Mouse (Mus musculus) layer of hippocampus, postnatal 10 days (tissue): Measurements from ENCODE around the gene Zfp961. TPM values are rescaled to one million over a fixed set of nuclear protein-coding genes. Genes with fewer than 3 reads are reported as not detected.
A peak's percentile ranks its signal among the peaks of the same experiment; 100 is the strongest.

ENCODE experiments used
- DNase-seq, 2 experiments: peaks; one replicate each; pipeline ENCODE4 v3.0.0; 2021; ENCODE audit warnings: low spot score in 2 of 2
- total RNA-seq, 2 experiments: library from RNA; stranded (reverse); gene quantifications; 2 replicates each; pipeline ENCODE4 v1.2.3; 2021

The Zfp961 gene
- total RNA-seq, 2 experiments from 2014 or later, result 16.1 to 17.7 TPM

GRCm38 (mm10) chr8:71960483-71960882, 9.6 kb downstream of the Zfp961 start:
- DNase-seq, result no peak

- DNase-seq, result no peak
Observed at GRCm38 (mm10) chr8:71961796-71962195, 11.0 kb downstream of the Zfp961 start.

DNA sequence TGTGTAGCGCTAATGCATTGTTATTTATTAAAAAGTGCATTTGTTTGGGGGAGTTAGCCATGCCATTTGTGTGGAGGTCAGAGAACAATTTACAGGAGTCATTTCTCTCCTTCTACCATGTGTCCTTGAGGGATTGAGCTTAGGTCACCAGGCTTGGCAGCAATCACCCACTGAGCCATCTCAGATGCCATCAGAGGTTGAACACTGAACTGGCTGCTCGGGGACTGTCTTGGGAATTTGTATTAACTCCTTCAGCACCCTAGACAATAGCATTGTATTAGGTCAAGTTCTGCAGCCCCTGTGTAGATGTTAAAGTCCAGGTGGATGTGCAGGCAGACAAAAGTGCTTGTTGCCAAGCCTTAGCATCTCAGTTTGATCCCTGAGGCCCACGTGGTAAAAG, 13.2 kb downstream of the Zfp961 start:
- no peak for DNase-seq

GRCm38 (mm10) chr8:71965166-71965565, 14.3 kb downstream of the Zfp961 start:
- DNase-seq, result no peak

- no peak for DNase-seq
Observed at GRCm38 (mm10) chr8:71966411-71966810, 15.6 kb downstream of the Zfp961 start.

DNA sequence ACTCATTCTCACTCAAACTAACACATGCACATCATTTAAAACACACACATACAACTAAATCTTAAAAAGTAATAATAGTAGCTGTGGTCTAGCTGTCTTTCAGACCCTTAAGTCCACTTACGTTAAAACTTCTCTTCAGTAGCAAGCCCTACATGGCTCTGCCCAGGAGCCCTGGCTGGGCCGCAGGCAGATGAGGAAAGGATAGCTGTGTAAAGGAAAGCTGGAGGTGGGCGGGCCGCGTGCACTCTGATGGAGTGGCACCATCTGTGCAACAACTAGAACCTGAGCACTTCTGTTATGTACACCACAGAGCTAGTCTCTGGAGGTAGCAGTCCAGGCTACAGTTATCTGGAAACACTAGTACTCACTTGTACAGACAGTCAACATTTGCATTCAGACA, 16.4 kb downstream of the Zfp961 start:
- DNase-seq, result no peak

- DNase-seq, result no peak
Observed at GRCm38 (mm10) chr8:71968100-71968499, 17.3 kb downstream of the Zfp961 start.

DNA sequence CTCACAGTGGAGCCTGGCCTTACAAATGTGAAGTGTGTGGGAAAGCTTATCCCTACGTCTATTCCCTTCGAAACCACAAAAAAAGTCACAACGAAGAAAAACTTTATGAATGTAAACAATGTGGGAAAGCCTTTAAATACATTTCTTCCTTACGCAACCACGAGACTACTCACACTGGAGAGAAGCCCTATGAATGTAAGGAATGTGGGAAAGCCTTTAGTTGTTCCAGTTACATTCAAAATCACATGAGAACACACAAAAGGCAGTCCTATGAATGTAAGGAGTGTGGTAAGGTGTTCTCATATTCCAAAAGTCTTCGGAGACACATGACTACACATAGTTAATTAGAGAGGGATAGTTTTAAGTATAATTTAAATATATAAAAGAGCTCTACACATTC, 17.8 kb downstream of the Zfp961 start:
- DNase-seq, result no peak

GRCm38 (mm10) chr8:71971945-71972344, 21.1 kb downstream of the Zfp961 start:
- no peak for DNase-seq

- no peak for DNase-seq
Observed at GRCm38 (mm10) chr8:71974211-71974610, 23.4 kb downstream of the Zfp961 start.

- no peak for DNase-seq
Observed at GRCm38 (mm10) chr8:71981032-71981431, 30.2 kb downstream of the Zfp961 start.

- DNase-seq, result no peak
Observed at GRCm38 (mm10) chr8:71981456-71981855, 30.6 kb downstream of the Zfp961 start.

DNA sequence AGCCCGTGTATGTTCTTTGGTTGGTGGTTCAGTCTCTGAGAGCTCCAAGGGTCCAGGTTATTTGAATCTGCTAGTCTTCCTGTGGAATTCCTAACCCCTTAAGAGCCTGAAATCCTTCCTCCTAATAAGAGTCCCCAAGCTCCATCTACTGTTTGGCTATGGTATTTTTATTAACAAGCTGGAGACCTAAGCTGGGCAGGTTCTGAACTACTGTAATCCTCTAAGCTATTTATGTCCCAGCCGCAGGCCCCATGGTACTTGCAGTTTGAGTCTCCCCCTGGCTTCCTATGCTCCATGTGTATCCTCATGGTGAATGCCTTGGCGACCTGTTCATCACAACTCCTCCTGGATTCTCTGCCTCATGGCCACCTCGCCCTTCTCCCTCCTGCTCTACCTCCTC, 33.8 kb downstream of the Zfp961 start:
- DNase-seq, result no peak

GRCm38 (mm10) chr8:71988110-71988866, 37.5 kb downstream of the Zfp961 start:
- DNase-seq, result peak; percentile 53 to 70

DNA sequence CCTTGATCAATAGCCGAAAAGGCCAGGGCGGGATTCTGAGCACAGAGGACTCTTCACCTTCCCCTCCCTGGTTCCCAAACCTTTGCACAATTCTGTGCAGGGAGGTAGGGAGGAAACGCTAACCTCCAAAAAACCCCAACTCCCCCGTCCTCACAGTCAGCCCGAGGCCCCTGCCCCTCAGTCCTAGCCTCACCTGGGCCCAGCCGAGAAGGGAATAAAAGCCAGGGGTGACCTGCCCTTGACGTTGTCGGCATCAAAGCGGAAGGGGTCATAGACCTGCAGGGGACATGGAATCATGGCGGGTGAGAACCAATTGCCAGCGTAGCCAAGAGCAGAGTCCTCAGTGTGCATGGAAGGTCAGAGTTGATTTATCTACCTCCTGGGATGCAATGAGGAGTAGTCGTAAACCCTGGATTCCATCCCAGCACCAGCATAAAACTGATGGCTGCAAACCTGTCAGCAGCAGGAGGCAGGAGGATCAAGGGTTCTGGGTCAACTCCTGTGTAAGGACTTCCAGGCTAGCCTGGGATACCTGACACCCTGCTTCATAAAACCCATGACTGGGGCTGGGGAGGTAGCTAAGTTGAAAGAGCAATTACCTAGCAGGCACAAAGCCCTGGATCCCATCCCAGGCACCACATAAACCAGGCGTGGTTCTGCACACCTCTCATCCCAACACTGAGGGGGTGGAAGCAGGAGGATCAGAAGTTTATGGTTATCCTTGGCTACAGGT, 38.2 kb downstream of the Zfp961 start:
- DNase-seq, result no peak

GRCm38 (mm10) chr8:71999434-71999833, 48.6 kb downstream of the Zfp961 start:
- DNase-seq, result no peak

DNA sequence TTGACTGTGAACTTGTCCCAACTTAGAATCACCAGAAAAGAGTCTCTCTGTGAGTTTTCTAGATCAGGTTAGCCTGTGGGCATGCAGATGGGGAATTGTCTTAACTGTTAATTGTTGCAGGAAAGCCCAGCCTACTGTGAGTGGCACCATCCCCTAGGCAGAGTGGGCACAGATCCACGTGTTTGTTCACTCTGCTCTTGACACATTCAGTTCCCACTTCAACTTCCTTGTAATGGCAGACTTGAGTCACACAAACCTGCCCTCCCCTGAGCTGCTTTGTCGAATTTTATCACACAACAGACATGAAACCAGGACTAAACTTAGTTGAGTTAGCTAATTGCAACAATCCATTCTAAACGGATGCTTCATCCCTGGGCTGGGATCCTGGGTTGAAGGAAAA, 49.4 kb downstream of the Zfp961 start:
- DNase-seq, result no peak

- no peak for DNase-seq
Observed at GRCm38 (mm10) chr8:72002942-72003341, 52.1 kb downstream of the Zfp961 start.

GRCm38 (mm10) chr8:72005912-72006311, 55.1 kb downstream of the Zfp961 start:
- no peak for DNase-seq

- no peak for DNase-seq
Observed at GRCm38 (mm10) chr8:72006763-72007162, 55.9 kb downstream of the Zfp961 start.

GRCm38 (mm10) chr8:72008134-72008641, 57.4 kb downstream of the Zfp961 start:
- no peak for DNase-seq

GRCm38 (mm10) chr8:72009473-72009872, 58.6 kb downstream of the Zfp961 start, which contains the start of gene Cyp4f18:
TSS of gene Cyp4f18 (minus strand) at chr8:72009626.
- DNase-seq, result no peak
